Mouse (Mus musculus): ENCODE measurements around the gene Dnttip1.

DNA sequence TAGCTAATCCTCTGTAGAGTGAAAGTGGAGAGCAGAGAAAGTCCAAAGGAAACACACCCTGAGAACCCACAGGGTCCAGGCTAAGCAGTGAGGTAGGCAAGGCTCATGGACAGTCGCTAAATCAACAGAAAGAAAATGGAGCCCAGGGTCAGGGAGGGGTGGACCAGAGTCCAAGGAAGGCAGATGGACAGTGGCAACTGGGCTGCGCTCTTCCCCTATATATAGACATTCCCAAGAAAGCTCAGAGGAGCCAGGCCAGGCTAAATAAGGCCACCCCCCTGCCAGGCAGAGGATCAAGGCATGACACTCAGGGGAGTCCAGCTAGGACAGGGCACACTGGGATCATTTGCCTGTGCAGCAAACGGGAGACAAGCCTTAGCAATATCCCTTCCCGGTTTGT is 36.1 kb downstream of the Dnttip1 start:
- TF ChIP-seq POLR2A (IDR thresholded peaks at IDR 0.05; ENCODE audit: low read depth, low read length) (no peak), CTCF (IDR thresholded peaks at IDR 0.05; ENCODE audit: borderline replicate concordance, insufficient read depth, low read length) (no peak)
